Comparison of ENCODE assay signal across 8 mouse cellular contexts in the genomic region with DNA sequence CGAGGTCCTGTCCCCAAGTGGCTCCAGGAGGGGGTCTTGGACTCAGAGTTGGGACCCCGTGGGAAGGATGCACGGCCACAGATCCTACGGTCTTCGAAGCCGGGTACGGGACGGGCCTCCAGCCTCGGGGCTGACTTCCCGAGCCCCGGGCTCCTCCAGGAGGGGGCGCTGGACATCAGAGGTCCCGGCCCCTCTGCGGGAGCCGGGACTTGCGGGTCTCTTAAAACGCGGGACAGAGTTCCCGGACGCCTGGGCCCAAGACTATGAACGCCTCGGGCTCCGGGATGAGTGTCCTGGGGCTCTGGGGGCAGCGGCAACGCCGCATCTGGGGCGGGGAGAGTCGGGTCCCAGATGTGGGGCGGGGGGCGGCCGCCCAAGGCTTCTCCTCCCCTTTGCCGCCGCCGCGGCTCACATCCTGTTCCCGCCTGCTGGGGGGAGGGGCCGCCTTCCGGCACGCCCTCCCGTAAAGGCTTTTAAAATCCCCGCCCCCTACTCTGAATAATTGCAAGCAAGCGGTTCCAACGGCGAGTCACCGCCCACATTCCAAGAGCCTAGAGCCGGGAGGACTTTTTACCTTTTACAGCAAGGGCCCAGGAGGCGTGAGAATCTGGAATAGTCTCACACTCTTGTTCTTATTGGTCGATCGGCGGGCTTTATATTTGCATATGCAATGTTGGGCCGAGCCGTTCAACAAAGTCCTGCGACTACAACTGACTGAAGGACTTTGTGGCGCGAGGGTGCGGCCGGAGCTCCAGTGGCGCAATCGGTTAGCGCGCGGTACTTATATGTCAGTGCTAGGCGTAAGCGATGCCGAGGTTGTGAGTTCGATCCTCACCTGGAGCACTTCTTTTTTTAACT. TPM values are rescaled to one million over a fixed set of nuclear protein-coding genes. Genes with fewer than 3 reads are reported as not detected.
A peak's percentile ranks its signal among the peaks of the same experiment; 100 is the strongest.
DNase-seq lines count a peak whose midpoint lies in the region; ATAC-seq and TF ChIP-seq lines count a peak whose summit lies in the region.

Plekhg2 (minus strand) TSS at position 349 of the 858 bp plus-strand sequence.

- H3K4me2 ChIP-seq in embryonic facial prominence, embryonic 14.5 days (ENCODE audit: low read depth, low read length) = peak within 1 kb of the TSS; percentile 94
- peak within 1 kb of the TSS; percentile 98 for H3K4me2 ChIP-seq in limb, embryonic 13.5 days (replicated peaks)
- H3K4me2 ChIP-seq in midbrain, embryonic 16.5 days (ENCODE audit: low read length) = peak within 1 kb of the TSS; percentile 96

- DNase-seq in 3T3-L1 (ENCODE audit: low read depth, low spot score) = peak; percentile 98
- DNase-seq in adrenal gland, postnatal 4 days (ENCODE audit: low spot score in 2 of 2) = peak; percentile 93 to 97
- DNase-seq in embryonic facial prominence, embryonic 14.5 days (ENCODE audit: low spot score) = peak; percentile 100
- peak; percentile 98 to 99 for DNase-seq in heart, adult 2 months
- DNase-seq in kidney, adult 8-10 months = peak; percentile 100
- peak; percentile 95 to 97 for DNase-seq in spleen, postnatal 10 days (ENCODE audit: low spot score in 2 of 2)

- intact Hi-C loops in heart, adult 2 months (cut with DNase I) = loop anchor here (1.0 to 5.0 kb wide), 2 partner anchors 14 to 225 kb away; partner anchors contain the start of genes Pak4 and Samd4b

- peak; percentile 70 for TF ChIP-seq POLR2A in heart, adult 2 months (IDR thresholded peaks at IDR 0.05; ENCODE audit: insufficient read depth, low read depth, low read length)

- H3K27me3 ChIP-seq in embryonic facial prominence, embryonic 14.5 days (replicated peaks; ENCODE audit: control insufficient read depth, insufficient read depth, low read length) = no peaks in the 10 kb centered on the region
- no peaks in the 10 kb centered on the region for H3K27me3 ChIP-seq in heart, adult 2 months (ENCODE audit: control insufficient read depth, insufficient read depth, low read length)
- H3K27me3 ChIP-seq in limb, embryonic 13.5 days = no peaks in the 10 kb centered on the region
- peaks cover under 1% of the 10 kb centered on the region; the same call in 1 of the 2 replicates for H3K27me3 ChIP-seq in midbrain, embryonic 16.5 days (ENCODE audit: control insufficient read depth, insufficient read depth, low read depth, low read length)

- peaks cover 27% of the 10 kb centered on the region for H3K4me1 ChIP-seq in embryonic facial prominence, embryonic 14.5 days (ENCODE audit: control insufficient read depth, insufficient read depth, low read length)
- H3K4me1 ChIP-seq in heart, adult 2 months (ENCODE audit: control insufficient read depth, insufficient read depth, low read length) = peaks cover 12% of the 10 kb centered on the region
- H3K4me1 ChIP-seq in limb, embryonic 13.5 days = peaks cover 54% of the 10 kb centered on the region
- peaks cover 19% of the 10 kb centered on the region for H3K4me1 ChIP-seq in midbrain, embryonic 16.5 days (ENCODE audit: control insufficient read depth, insufficient read depth, low read length)

- H3K9me3 ChIP-seq in embryonic facial prominence, embryonic 14.5 days (ENCODE audit: control insufficient read depth, low read length) = no peaks in the 10 kb centered on the region
- no peaks in the 10 kb centered on the region for H3K9me3 ChIP-seq in limb, embryonic 13.5 days
- no peaks in the 10 kb centered on the region for H3K9me3 ChIP-seq in midbrain, embryonic 16.5 days (replicated peaks; ENCODE audit: control insufficient read depth, low read length, poor library complexity, severe bottlenecking)

- peak; percentile 82 for TF ChIP-seq CTCF in heart, adult 2 months (IDR thresholded peaks at IDR 0.05)

- H3K27ac ChIP-seq in embryonic facial prominence, embryonic 14.5 days (replicated peaks; ENCODE audit: low read depth, low read length) = peak within 1 kb of the TSS; percentile 98
- H3K27ac ChIP-seq in heart, adult 2 months = peak within 1 kb of the TSS; percentile 85
- peak within 1 kb of the TSS; percentile 97 for H3K27ac ChIP-seq in limb, embryonic 13.5 days
- peak within 1 kb of the TSS; percentile 88 for H3K27ac ChIP-seq in midbrain, embryonic 16.5 days (ENCODE audit: low read length)

- WGBS in embryonic facial prominence, embryonic 14.5 days = under 1% methylated on average over 38 of the region's 66 CpGs
- under 1% methylated on average over 64 of the region's 66 CpGs for WGBS in heart, adult 2 months
- WGBS in limb, embryonic 13.5 days = under 1% methylated on average over 61 of the region's 66 CpGs
- WGBS in midbrain, embryonic 16.5 days = under 1% methylated on average over 60 of the region's 66 CpGs

- H3K79me2 ChIP-seq in heart, adult 2 months (replicated peaks; ENCODE audit: control insufficient read depth, insufficient read depth, low read length) = no peaks in the 10 kb centered on the region; the same call in none of the 2 replicates

- H3K9ac ChIP-seq in embryonic facial prominence, embryonic 14.5 days (ENCODE audit: low read depth, low read length) = peak within 1 kb of the TSS; percentile 85
- H3K9ac ChIP-seq in heart, adult 2 months (ENCODE audit: low read depth, low read length) = peak within 1 kb of the TSS; percentile 93
- H3K9ac ChIP-seq in limb, embryonic 13.5 days = peak within 1 kb of the TSS; percentile 94
- H3K9ac ChIP-seq in midbrain, embryonic 16.5 days (ENCODE audit: low read depth, low read length) = peak within 1 kb of the TSS; percentile 80

- peaks cover 33% of the 10 kb centered on the region for H3K36me3 ChIP-seq in embryonic facial prominence, embryonic 14.5 days (ENCODE audit: control insufficient read depth, insufficient read depth, low read length)
- no peaks in the 10 kb centered on the region; the same call in 1 of the 2 replicates for H3K36me3 ChIP-seq in heart, adult 2 months (ENCODE audit: control insufficient read depth, insufficient read depth, low read length)
- H3K36me3 ChIP-seq in limb, embryonic 13.5 days = peaks cover 32% of the 10 kb centered on the region
- H3K36me3 ChIP-seq in midbrain, embryonic 16.5 days (ENCODE audit: control insufficient read depth, insufficient read depth, low read length) = no peaks in the 10 kb centered on the region

- peak; percentile 93 for ATAC-seq in embryonic facial prominence, embryonic 14.5 days (ENCODE audit: low read depth)
- ATAC-seq in limb, embryonic 13.5 days (ENCODE audit: low FRiP score, low read depth) = peak; percentile 92
- peak; percentile 91 for ATAC-seq in midbrain, embryonic 16.5 days

- peak within 1 kb of the TSS; percentile 76 for H3K4me3 ChIP-seq in embryonic facial prominence, embryonic 14.5 days (ENCODE audit: low read depth, low read length)
- H3K4me3 ChIP-seq in heart, adult 2 months = peak within 1 kb of the TSS; percentile 77
- peak within 1 kb of the TSS; percentile 86 for H3K4me3 ChIP-seq in limb, embryonic 13.5 days
- peak within 1 kb of the TSS; percentile 88 for H3K4me3 ChIP-seq in midbrain, embryonic 16.5 days (ENCODE audit: low read depth, low read length)

- TF ChIP-seq EP300 in heart, adult 2 months (IDR thresholded peaks at IDR 0.05; ENCODE audit: insufficient read depth, low read depth, low read length) = peak; percentile 94

RNA-seq across cellular contexts. Expression of gene Plekhg2, which starts in this region (rescaled TPM):
- total RNA-seq in adrenal gland, postnatal 4 days (2021) = 10 to 100 TPM; 39.3 to 47.2 TPM
- polyA plus RNA-seq in embryonic facial prominence, embryonic 14.5 days (2014; fragmentation: Nextera tagmentation; extraction: Ambion mirVana) = 41.1 and 51.3 TPM in 2 replicates
- 10 to 100 TPM; 10.4 to 14.3 TPM for total RNA-seq in heart, adult 2 months (2021)
- polyA plus RNA-seq in heart, adult 2 months (2012; rRNA removed) = 15.9 and 16.3 TPM in 2 replicates
- 89.5 and 98.3 TPM in 2 replicates for polyA plus RNA-seq in limb, embryonic 13.5 days (2015; fragmentation: Nextera tagmentation; extraction: Ambion mirVana)
- 22.9 and 23.1 TPM in 2 replicates for polyA plus RNA-seq in midbrain, embryonic 16.5 days (2015; fragmentation: Nextera tagmentation; extraction: Ambion mirVana)

Comparison
In these comparisons a context has a peak if more than half of its experiments do, and no peak if none do; other contexts are left out.
1. Peak in every context shown above with its lines: DNase-seq, ATAC-seq, H3K4me3 ChIP-seq and H3K27ac ChIP-seq.